Mouse (Mus musculus) brain, embryonic 14.5 days (tissue): ENCODE results near the gene Tbcb.

ENCODE experiments used
- CTCF ChIP-seq: fragments of 200-500 bp; IDR thresholded peaks from 2 replicates; pipeline ENCODE4 v1.5.1; 2012; ENCODE audit warnings: inconsistent platforms, mild to moderate bottlenecking, moderate library complexity, borderline replicate concordance; ENCODE audit not compliant: insufficient read depth, insufficient read length; ENCODE audit errors: extremely low read depth
- POLR2A ChIP-seq: fragments of 200-500 bp; IDR thresholded peaks from 2 replicates; pipeline ENCODE4 v1.6.1; 2012; ENCODE audit warnings: mild to moderate bottlenecking, inconsistent platforms, borderline replicate concordance; ENCODE audit not compliant: poor library complexity, insufficient read depth, insufficient read length, severe bottlenecking; ENCODE audit errors: extremely low read depth

DNA sequence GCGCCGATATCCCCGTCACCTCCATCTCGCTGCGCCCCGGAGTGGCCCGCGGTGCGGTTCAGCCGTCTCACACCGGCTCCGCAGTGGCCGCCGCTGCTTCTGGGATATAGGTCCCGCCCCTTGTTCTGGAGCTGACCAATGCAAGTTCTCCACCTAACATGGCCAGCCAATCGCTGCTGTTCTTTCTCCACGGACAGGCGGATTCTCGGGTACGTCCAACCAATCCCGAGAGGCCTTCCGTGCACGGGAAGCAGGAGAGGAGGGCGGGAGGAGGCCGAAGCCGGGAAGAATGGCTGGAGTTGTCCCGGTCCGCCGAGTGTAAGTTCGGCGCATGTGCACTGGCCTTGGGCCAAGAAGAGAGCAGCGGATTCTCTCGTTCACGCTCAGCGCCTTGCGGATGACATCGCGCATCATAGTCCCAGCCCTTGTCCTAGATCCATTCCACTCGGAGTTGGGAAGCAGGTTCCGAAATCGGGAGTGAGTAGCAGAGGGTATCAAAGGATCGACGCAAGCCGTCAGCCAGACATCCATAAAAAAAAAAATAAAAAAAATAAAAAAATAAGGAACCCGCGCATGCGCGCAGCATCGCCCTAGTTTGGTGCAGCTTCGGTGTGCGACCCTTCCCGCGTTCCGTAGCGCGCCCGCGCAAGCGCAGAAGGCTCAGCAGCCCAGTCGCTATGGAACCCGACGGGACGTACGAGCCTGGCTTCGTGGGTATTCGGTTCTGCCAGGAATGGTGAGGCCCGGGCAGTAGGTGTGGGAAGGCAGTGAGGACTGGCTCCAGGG, at the start of gene Tbcb, which contains the start of gene Polr2i:
- TF ChIP-seq CTCF (no peak), POLR2A (peak; percentile 36; the same call in 1 of the 2 replicates)
